Mouse (Mus musculus) urinary bladder, postnatal 4 days (tissue): Measurements from ENCODE around the gene Chchd4.
A peak's percentile ranks its signal among the peaks of the same experiment; 100 is the strongest.
"Not testable (repeated sequence)": the region's sequence is repeated elsewhere in the genome, so short reads cannot be mapped to it uniquely, and the experiment has no call there.

Experiments used
- DNase-seq, 2 experiments: peaks; one replicate each; pipeline ENCODE4 v3.0.0; 2021 to 2022; ENCODE audit warnings: low spot score in 2 of 2

Chchd4 gene

DNA sequence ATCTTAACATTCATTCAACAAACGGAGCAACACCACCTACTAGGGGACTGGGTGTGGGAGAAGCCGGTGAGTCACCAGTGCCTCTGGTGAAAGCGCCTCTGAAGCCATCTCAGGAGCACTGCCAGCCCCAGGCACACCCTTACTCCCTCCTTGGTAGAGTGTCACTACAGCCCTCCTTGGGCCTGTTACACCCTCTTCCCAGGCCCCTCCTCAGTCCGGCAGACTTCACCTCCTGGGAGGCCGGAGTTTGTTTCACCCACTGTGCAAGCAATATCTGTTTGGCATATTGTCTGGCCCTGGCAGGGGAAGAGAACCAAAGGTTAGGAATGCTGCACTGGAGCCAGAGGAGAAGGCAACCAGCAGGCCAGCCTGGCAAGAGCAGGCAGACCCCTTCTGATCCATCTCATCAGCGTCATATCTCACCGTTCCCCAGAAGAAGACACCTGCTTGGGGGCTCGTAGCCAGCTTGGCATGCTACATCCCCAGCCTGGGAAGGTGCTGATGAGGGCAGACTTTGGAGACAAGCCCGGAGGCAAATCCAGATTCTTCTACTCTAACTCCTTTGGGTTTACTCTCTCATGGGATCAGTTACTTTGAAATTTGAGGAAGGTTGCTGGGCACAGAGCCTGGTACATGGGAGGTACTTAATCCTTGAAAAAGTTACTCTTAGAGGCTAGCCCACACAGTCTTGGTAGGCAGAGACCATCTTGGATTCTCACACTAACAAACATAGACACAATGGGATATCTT lies 1.3 kb upstream of the Chchd4 start:
- no peak for DNase-seq

DNA sequence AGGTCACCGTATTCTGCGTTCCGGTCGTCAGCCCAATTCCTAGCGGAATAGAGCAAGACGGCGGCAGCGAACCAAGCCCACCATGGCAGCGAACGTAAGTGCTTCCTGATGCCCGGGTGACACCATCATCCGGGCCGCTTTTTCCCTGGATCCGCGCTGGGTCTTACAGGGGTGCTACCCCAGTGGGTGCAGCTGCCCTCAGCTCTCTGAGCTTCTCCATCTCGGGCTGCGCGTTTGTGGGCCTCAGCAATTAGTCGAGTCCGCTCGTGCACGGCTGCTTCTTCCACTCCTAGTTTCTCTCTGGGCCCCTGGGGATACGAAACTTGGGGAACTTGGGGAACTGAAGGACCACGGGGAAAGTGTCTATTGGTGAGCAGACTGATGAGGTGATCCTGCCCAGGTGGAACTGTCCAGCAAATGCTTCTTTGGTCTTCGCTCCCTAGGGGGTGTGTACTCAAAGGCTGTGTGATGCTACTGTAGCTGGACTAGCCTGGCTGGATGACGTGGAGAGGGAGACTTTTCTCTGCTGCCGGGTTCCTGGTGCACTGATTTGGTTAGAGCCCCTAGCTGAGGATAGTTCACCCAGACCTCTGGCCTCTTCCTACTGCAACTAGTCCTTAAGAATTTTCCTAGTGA lies 577 bp upstream of the Chchd4 start:
- no peak for DNase-seq

DNA sequence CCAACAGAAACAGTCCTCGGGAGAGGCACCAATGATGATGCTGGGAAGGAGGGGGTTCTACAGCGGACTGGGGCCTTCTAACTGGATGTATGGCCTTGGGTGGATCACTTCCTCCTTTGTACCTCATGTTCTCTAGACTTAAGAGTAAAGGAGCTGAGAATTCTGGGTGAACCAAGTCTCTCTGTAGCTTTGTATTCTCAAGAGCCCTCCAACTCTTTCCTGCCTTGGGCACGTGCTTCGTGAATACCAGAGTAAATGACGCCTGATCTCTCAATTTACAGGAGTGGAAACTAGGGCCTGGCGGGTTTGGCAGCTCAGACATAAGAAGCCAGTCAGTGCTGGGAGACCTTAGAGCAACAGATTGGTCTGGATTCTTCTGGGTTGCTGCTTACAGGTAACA lies 1.0 kb downstream of the Chchd4 start:
- no peak for DNase-seq

DNA sequence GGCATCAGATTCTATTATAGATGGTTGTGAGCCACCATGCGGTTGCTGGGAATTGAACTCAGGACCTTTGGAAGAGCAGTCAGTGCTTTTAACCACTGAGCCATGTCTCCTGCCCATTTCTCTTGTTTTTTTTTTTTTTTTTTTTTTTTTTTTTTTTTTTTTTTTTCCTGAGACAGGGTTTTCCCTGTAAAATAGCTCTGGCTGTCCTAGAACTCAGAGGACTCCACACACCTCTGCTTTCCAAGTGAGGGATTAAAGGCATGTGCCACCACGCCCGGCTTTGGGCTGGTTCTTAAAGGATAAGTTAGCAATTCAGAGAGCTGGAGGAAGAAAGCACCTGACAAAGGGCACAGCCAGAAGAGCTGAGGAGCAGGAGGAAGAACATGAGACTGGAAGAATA lies 1.9 kb downstream of the Chchd4 start:
- DNase-seq, result not testable (repeated sequence)

DNA sequence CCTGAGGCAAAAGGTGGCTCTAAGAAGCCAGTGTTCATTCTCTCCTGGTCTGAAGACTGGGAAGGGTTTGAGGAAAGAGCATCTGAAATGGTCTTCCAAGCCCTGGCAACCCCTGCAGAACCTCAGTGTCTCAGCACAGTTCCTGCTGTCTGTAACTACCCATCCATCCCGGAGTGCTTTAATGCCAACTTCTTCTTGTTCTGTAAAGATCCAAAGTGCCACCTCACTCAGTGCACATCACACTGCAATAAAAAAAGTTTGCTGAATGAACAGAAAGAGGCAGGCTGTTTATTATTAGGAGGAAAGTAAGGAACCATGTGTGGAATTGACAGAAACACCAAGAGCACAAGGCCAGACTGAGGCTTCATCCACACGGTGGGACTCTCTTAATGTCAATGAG lies 2.6 kb downstream of the Chchd4 start:
- DNase-seq, result no peak

DNA sequence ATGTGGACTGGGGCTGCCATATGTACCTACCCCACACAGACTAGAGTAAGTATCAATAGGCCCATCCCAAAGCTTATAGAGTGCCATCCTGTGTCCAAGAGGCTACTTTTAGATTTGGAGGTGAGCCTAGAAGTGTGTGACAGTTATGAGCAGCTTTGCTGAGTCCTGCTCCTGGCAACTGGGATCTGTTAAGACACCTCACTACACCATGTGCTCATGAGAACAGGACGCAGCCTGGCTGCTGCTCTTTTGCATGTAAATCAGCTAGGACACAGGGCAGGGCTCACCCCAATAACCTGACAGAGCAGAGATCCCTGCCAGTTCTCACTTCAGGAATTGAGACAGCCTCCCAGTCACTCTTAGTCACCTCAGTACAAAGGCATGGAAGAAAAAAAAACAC lies 6.2 kb downstream of the Chchd4 start:
- DNase-seq, result no peak

DNA sequence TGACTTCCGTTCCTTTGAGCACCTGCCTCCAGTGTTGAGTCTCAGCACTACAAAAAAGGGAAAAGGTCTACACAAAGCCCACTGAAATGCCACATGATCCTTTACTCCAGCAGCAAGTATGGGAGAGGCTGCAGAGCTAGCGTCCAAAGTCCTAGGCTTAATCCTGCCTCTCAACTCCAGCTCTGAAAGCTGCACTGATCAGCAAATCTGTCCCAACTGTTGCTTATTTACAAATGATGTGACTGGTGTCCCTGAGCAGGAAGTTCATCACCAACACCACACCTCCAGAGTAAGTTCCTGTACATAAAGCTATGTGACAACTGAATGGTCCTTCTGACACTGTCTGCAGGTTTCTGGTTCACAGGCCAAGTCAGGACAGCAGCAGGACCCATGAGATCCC lies 7.6 kb downstream of the Chchd4 start:
- DNase-seq, result no peak

DNA sequence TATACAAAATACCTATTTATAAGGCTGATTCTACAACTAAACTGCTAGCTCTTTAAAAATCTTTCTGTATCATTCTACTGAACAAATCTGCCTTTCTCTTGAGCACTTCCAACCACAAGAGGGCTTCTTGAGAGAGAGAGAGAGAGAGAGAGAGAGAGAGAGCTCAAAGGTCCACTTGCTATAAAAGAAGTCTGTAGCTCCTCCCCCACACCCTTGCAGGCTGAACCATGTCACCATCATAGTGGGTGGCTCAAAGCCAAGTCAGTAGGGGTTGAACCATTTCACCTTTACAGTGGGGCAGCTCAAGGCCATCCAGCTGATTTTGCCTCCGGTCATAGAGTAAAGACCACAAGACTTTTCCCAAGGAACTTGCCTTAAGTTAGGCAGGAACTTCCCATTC lies 13.9 kb downstream of the Chchd4 start:
- no peak for DNase-seq

DNA sequence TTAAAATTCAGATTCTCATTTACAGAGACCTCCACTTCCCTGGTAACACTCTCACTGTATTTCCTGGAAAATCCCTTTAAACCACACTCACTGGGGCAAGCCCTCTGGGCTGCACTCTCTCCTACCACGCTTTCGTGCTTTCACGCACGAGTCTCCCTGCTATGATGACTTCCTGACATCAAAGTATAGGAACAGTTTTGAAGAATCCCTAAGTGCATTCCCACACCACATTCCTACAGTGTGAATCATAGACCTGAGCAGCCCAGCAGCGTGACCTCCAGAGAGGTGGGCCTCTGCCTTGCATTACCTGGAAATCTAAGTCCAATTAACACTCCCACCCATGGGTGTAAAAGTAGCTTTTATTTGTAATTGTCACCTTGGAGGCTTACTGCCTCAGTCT lies 18.8 kb downstream of the Chchd4 start:
- DNase-seq, result no peak

DNA sequence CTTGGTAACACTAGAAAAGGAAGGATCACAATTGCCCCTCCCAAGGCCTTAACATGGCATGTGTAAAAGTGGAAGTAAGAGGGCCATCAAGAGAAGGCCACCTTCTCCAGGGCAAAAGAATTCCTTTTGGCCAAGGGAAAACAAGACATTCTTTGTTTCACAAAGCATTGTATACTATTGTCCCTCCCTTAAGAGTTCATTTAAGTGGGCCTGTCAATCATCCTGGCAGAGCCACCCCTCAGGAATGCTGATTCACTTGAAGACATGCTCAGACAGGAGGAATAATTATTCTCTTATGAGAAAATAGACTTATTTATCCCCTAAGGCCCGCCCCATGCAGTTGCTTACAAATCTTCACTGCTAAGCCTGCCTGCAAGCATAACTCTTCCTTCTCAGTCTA lies 21.3 kb downstream of the Chchd4 start:
- DNase-seq, result no peak

DNA sequence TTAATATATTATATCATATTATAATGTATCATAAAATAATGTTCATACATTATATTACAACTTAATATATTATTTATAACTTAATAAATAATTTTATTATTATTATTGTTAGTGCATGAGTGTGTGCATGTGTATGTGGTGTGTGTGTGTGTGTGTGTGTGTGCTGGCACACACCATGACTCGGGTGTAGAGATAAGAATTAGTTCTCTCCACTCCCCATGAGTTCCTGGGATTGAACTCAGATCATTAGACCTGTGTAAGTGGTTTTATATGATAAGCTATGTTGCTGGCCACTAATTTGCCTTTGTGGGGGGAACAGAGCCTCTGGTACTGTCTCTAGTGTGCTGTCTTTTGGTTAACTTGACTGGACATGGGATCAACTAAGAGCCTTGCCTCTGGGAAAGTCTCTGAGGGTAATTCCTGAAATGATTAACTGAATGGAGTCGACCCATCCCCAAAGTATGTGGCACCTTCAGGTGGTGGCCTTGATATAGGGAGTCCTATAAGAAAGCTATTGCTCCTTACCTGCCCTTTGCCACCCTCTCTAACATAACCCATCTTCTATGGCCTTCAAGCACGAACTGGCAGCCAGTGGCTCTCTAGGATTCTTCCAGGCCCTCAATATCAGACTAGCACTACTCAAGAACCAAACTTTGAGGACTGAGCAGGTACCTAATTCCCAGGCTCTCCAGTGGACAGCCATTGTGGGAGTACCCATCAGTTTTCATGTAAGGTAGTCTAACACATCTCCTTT lies 23.7 kb downstream of the Chchd4 start:
- no peak for DNase-seq

DNA sequence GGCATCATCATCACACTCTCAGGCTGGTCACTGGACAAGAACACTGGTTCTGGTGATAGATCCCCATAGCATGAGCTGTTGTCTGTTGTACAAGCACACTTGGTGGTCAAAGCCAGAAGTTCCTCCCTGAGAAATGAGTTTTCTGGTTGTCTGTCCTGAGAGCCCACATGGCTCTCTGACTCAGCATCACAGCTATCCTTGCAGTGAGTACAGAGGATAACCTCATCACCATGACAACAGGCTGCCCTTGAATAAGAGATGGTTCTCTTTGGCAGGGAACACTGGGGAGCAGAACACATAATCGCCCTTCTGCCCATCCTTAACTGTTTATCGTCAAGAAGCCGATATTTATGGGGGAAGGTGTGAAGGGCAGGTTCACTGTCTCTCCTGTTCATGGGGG lies 28.0 kb downstream of the Chchd4 start:
- no peak for DNase-seq

DNA sequence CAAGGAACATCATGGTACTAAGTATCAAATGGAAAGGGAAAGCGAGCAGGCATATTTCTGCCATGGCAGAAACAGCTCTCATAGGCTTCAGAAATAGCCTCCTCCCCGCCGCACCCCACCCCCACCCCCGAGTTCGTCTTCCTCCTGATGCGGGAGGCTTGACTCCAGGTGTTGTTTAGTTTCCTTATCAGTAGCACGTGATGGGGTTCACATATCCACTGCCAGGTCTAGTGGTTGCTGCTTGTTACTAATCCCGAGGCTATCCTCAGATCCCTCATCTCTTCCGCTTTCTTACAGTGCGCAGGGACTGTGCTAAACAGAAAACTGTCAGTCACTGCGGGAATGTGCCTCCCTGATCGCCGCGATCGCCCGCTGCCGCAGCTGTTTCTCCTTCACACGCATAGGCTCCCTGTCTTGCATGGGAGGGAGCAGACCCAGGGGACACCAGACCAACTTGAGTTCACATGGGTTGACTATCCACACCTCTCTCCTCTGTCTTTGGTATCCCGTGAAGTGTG lies 32.1 kb downstream of the Chchd4 start:
- DNase-seq, result no peak

DNA sequence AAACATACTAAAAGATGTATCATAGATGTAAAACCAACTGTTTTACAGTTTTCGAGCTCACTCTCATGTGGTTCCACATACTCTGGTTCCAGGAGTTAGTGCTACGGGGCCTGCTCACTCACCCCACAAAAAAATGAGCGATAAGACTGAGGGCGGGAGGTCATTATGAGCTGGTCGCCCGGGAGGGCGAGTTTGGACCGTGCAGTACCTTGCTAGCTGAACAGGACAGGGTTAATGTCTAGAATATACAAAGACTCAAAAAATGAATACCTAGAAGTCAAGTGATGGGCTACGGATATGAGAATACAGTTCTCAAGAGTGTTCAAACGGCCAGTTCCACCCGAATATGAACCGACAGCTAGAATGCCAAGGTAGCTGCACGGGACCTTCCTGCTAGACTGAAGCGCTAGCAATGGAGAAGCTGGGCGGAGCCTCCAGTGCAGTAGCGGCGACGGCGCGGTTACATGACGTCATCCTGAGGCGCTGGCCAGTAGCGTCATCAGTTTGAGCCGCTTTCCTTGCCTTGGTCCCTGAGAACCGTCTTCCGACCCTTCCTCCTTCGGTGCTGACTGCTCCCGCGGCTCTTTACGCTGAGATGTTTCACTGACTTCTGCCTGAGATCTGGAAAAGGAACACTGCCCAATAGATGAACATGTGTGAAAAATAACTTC lies 32.7 kb downstream of the Chchd4 start:
- DNase-seq, result peak; percentile 90 to 96

DNA sequence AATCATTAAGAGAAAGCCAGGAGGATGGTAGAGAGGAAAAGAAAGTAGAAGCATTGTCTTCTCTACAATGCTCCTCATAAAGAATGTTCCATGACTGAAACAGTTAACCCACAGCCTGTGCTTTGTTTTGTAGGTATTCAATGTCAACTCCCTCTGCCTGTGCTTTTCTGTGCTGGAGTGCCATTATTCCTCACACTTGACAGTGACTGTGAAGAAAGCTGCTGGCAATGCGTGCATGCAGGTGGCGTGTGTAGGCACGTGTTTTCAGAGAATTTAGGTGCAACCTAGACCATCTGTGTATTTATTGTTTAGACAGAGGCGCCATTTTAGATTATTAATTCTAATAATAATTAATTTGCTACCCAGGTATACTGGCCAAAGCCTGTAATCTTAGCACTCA lies 49.2 kb downstream of the Chchd4 start:
- DNase-seq, result no peak

DNA sequence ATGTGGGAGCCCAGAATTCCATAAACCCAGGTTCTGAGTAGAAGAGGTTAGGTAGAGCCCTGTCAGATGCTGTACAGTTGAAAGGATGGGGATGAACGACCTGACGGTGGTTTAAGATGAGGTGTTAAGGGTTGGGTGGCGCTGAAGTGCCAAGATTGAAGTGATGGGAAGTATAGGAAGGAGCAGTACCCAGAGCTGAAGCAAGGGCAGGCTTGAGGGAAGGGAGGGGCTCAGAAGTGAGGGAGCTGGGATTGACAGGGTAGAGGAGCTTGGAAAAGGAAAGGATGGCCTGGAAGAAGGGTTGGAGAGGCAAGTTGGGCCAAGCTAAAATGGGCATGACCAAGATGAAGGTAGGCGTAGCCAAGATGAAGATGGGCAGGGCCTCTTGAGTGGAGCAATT lies 51.7 kb downstream of the Chchd4 start:
- no peak for DNase-seq

DNA sequence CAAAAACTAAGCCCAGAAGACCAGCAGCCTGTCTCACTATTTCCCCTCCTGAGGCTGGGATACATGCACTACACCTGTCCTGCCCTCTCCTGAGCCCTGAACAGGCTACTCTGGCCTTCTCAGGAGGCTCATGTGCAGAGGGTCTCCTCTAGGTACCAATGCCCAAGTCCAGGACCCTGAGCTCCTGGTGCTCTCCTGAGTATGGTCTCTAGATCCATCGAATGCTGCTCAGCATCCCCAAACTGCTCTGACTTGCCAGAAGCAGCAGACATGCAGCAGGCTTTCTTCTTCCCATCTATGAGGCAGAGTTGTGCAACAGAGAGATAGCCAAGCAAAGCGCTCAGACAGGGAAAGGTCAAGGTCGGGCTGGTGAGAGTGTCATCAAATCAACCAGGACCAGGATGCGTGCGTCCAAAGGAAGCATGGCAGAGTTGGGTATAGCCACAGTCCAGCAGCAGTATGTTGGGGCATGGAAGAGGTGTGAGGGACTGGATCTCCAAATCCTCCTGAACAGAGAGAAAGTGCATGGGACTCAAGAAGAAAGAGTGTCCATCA lies 56.0 kb downstream of the Chchd4 start:
- peak in 1 of 2 experiments; percentile 44 for DNase-seq

DNA sequence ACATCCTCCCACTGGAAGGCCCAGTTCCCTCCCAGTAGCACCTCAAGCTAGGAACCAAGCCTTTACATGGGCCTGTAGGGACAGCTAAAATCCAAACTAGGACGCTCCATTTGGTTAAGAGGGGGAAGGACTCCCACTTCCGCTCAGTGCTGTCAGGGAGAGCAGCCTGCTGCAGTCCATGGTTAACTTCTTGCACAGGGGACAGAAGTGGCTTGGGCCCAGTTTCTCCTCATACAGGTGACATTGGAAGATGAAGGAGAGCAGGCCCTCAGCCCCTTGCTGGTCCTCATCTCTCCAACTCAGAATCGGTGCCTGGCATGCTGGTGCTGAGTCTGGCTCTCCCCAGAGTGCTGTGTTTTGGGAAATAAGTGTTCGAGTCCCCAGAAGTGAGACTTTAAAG lies 57.2 kb downstream of the Chchd4 start:
- DNase-seq, result peak in 1 of 2 experiments; percentile 56

DNA sequence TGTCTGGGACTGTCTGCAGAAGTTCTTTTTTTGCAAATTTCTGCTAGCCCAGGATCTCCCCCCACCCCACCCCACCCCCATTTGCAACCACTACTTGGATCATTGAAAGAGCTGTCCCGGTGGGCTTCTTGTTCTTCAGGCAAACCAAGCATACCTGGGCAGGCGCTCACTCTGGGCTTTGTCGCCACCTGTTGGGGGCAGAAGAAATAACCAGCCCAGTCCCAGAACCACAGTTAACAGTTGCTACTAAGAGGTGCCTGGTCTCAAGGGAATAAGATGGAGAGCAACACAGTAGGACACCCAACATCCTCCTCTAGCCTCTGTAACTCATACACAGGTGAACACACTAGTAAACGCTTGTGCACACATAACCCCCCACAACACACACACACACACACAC lies 58.5 kb downstream of the Chchd4 start:
- peak in 1 of 2 experiments; percentile 58 for DNase-seq
